Mouse (Mus musculus): ENCODE measurements around the gene Wdr89. TPM values are rescaled to one million over a fixed set of nuclear protein-coding genes. Genes with fewer than 3 reads are reported as not detected.
A peak's percentile ranks its signal among the peaks of the same experiment; 100 is the strongest.

Wdr89 gene
- polyA plus RNA-seq, 1 experiment from 2014 or later, result 2.8 TPM

DNA sequence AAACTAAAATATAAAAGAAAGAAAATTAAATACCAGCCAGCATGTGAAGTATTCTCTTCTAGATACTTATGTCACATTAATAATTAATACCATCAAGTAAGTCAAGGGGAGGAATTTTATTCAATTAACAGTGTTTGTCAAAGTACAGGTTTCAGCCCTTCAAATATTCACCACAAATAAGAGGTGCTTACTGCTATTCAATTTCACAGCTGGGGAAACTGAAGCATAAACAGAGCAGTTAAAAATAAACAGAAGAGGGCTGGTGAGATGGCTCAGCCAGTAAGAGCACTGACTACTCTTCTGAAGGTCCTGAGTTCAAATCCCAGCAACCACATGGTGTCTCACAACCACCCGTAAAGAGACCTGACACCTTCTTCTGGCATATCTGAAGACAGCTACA is 7.0 kb downstream of the Wdr89 start:
- H3K9me3 ChIP-seq (replicated peaks; ENCODE audit: control insufficient read depth, low read length), result no peaks in the 10 kb centered on the region
- H3K9ac ChIP-seq (ENCODE audit: low read depth, low read length), result no peak overlapping the region
- H3K27ac ChIP-seq (ENCODE audit: low read length), result no peak overlapping the region
- H3K27me3 ChIP-seq (ENCODE audit: control insufficient read depth, insufficient read depth, low read depth, low read length), result no peaks in the 10 kb centered on the region
- no peak overlapping the region for H3K4me3 ChIP-seq (ENCODE audit: low read depth, low read length)
- H3K36me3 ChIP-seq (ENCODE audit: control insufficient read depth, insufficient read depth), result no peaks in the 10 kb centered on the region
- ATAC-seq (ENCODE audit: low read depth), result no peak
- no peak overlapping the region for H3K4me2 ChIP-seq (ENCODE audit: low read depth, low read length)
- 71% methylated on average over 1 of the region's 1 CpGs for WGBS (ENCODE audit: insufficient replicate concordance)
- peaks cover 7% of the 10 kb centered on the region for H3K4me1 ChIP-seq (ENCODE audit: control insufficient read depth, low read depth, low read length)

DNA sequence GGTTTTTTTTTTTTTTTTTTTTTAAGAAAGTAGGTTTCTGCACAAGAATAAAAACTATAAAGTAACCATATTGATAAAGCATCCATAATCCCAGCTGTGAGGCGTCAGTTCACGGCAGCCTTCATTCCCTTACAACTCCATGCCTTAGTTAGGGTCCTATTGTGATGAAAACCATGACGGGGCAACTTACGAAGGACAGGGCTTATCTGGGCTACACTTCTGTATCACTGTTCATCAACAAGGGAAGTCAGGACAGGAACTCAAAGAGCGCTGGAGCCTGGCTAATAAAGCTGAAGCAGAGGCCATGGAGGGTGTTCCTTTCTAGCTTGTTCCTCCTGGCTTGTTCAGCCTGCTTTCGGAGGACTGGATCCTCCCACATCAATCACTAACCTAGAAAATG is 10.9 kb downstream of the Wdr89 start:
- ATAC-seq (ENCODE audit: low read depth), result no peak
- Histone ChIP-seq H3K9ac (ENCODE audit: low read depth, low read length) (no peak overlapping the region), H3K27ac (ENCODE audit: low read length) (no peak overlapping the region), H3K4me3 (ENCODE audit: low read depth, low read length) (no peak overlapping the region), H3K4me2 (ENCODE audit: low read depth, low read length) (no peak overlapping the region), H3K27me3 (ENCODE audit: control insufficient read depth, insufficient read depth, low read depth, low read length) (no peaks in the 10 kb centered on the region), H3K36me3 (ENCODE audit: control insufficient read depth, insufficient read depth) (no peaks in the 10 kb centered on the region), H3K9me3 (replicated peaks; ENCODE audit: control insufficient read depth, low read length) (no peaks in the 10 kb centered on the region), H3K4me1 (ENCODE audit: control insufficient read depth, low read depth, low read length) (peaks cover 3% of the 10 kb centered on the region)
- WGBS (ENCODE audit: insufficient replicate concordance), result 24% methylated on average over 6 of the region's 6 CpGs

DNA sequence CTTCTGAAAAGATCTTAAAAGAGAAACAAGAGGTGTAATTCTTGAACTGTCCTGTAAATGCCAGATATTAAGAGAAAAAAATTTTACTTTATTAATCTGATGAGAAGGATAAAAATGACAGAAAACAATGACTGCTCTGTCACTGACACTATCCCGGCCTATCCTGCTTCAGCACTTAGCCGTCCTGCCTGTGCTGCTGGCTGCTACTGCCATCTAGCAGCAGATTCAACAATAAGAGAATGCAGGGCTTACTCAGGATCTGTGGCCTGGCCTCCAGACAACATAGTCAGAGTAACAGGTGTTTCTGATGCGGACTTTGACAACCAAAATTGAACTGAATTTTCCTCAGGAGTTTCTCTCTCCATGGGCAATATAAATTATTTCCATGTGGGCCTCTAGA is 12.8 kb downstream of the Wdr89 start:
- ATAC-seq (ENCODE audit: low read depth), result 0 out of 2 replicates have a peak, but pooled peaks have one; percentile 51
- Histone ChIP-seq H3K4me3 (ENCODE audit: low read depth, low read length) (no peak overlapping the region), H3K27ac (ENCODE audit: low read length) (no peak overlapping the region), H3K27me3 (ENCODE audit: control insufficient read depth, insufficient read depth, low read depth, low read length) (no peaks in the 10 kb centered on the region), H3K9me3 (replicated peaks; ENCODE audit: control insufficient read depth, low read length) (no peaks in the 10 kb centered on the region), H3K9ac (ENCODE audit: low read depth, low read length) (no peak overlapping the region), H3K4me1 (ENCODE audit: control insufficient read depth, low read depth, low read length) (peaks cover 3% of the 10 kb centered on the region), H3K36me3 (ENCODE audit: control insufficient read depth, insufficient read depth) (no peaks in the 10 kb centered on the region), H3K4me2 (ENCODE audit: low read depth, low read length) (no peak overlapping the region)
- 40% methylated on average over 3 of the region's 3 CpGs for WGBS (ENCODE audit: insufficient replicate concordance)

DNA sequence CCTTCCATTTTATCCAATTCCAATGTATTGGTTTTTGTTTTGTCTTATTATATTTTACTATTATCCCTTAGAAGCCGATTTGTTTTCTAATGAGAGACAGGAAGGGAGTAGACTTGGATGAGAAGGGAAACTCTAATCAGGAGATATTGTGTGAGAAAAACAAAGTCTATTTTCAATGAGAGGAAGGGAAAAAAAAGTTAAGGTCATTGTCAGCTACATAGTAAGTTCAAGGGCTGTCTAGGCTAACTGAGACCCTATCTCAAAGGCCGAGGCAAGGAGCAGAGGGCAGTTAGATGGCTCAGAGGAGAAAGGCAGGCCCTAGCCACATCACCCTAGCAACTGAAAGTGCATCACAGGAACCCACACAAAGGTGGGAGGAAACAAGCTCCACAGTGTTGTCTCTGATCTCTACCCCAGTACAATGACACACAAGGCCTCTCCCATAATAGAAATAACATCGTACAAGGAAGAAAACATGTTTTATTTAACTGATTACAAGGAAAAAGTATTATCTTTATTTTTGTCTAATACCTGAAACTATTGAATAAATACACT is 15.0 kb downstream of the Wdr89 start:
- Histone ChIP-seq H3K27me3 (ENCODE audit: control insufficient read depth, insufficient read depth, low read depth, low read length) (no peaks in the 10 kb centered on the region), H3K4me1 (ENCODE audit: control insufficient read depth, low read depth, low read length) (peaks cover 3% of the 10 kb centered on the region), H3K9me3 (replicated peaks; ENCODE audit: control insufficient read depth, low read length) (no peaks in the 10 kb centered on the region; the same call in 1 of the 2 replicates), H3K9ac (ENCODE audit: low read depth, low read length) (no peak overlapping the region), H3K27ac (ENCODE audit: low read length) (no peak overlapping the region), H3K36me3 (ENCODE audit: control insufficient read depth, insufficient read depth) (no peaks in the 10 kb centered on the region), H3K4me3 (ENCODE audit: low read depth, low read length) (no peak overlapping the region), H3K4me2 (ENCODE audit: low read depth, low read length) (no peak overlapping the region)
- no peak for ATAC-seq (ENCODE audit: low read depth)
- WGBS (ENCODE audit: insufficient replicate concordance), result 62% methylated on average over 3 of the region's 3 CpGs

DNA sequence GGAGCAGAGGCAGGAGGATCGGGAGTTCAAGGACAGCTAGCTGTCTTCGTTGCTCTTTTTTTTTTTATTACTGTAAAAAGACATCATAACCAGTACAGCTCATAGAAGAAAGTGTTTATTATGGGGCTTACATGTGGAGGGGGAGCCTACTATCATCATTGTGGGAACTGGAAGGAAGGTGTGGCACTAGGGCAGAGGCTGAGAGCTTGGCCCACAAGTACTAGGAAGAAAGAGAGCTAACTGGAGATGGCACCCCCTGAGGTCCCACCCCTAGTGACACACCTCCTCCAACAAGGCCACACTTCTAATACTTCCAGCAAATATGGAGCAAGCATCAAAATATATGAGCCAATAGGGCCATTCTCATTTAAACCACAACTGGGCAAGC is 19.6 kb downstream of the Wdr89 start:
- no peak overlapping the region for H3K4me3 ChIP-seq (ENCODE audit: low read depth, low read length)
- H3K27ac ChIP-seq (ENCODE audit: low read length), result no peak overlapping the region
- H3K4me1 ChIP-seq (ENCODE audit: control insufficient read depth, low read depth, low read length), result no peaks in the 10 kb centered on the region
- no peak overlapping the region for H3K4me2 ChIP-seq (ENCODE audit: low read depth, low read length)
- H3K27me3 ChIP-seq (ENCODE audit: control insufficient read depth, insufficient read depth, low read depth, low read length), result no peaks in the 10 kb centered on the region
- no peaks in the 10 kb centered on the region for H3K36me3 ChIP-seq (ENCODE audit: control insufficient read depth, insufficient read depth)
- H3K9ac ChIP-seq (ENCODE audit: low read depth, low read length), result no peak overlapping the region
- WGBS (ENCODE audit: insufficient replicate concordance), result 77% methylated on average over 2 of the region's 2 CpGs
- ATAC-seq (ENCODE audit: low read depth), result no peak
- no peaks in the 10 kb centered on the region; the same call in 1 of the 2 replicates for H3K9me3 ChIP-seq (replicated peaks; ENCODE audit: control insufficient read depth, low read length)

DNA sequence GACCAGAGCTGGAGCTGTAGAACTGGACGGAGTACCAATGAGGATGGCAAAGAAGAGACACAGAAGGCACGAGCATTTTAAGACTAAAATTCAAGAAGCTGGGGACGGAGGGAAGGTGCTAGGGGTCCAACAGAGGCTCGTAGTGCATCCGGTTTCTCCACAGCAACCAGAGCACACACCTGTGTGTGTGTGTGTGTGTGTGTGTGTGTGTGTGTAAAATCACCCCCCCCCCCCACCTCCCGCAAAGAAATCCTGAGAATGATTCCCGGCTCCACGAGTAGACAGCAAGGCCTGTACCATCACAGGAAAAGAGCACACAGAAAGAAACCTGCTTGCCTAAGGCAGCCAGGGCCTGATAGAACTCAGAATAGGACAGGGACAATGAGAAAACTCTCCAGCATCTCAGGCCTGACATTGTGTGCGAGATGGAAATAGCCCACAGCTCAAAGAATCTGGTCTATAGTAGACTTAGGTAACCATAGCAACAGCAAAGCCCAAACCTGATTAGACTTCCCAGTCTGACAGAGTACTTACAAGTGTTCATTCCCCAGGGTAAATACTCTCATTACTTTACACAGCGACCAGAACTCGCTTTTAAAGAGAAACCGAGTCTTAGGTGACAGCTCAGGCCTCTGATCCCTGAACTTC is 20.2 kb downstream of the Wdr89 start:
- no peak overlapping the region for H3K4me3 ChIP-seq (ENCODE audit: low read depth, low read length)
- no peak overlapping the region for H3K27ac ChIP-seq (ENCODE audit: low read length)
- no peaks in the 10 kb centered on the region; the same call in 1 of the 2 replicates for H3K9me3 ChIP-seq (replicated peaks; ENCODE audit: control insufficient read depth, low read length)
- no peak overlapping the region for H3K4me2 ChIP-seq (ENCODE audit: low read depth, low read length)
- ATAC-seq (ENCODE audit: low read depth), result no peak
- no peak overlapping the region for H3K9ac ChIP-seq (ENCODE audit: low read depth, low read length)
- 74% methylated on average over 12 of the region's 12 CpGs for WGBS (ENCODE audit: insufficient replicate concordance)
- H3K36me3 ChIP-seq (ENCODE audit: control insufficient read depth, insufficient read depth), result no peaks in the 10 kb centered on the region
- no peaks in the 10 kb centered on the region for H3K4me1 ChIP-seq (ENCODE audit: control insufficient read depth, low read depth, low read length)
- H3K27me3 ChIP-seq (ENCODE audit: control insufficient read depth, insufficient read depth, low read depth, low read length), result no peaks in the 10 kb centered on the region

DNA sequence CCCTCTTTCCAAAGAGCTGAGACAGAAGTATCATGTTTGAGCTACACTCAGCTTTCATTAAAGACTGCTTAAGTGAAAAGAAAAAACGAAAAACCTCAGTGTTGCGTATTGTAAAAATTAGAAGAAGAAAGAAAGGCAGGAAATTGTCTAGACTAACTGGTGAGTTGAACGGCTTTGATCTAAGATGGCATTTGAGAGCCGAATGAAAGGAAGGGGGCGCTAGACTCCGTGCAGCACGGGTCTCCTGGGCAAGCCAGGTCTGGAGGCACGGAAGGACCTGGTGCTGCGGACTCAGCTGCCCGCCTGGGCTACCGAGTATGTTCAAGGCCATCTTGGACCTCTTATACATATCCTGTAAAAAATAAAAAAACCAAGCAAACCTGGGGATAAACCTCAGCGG is 21.1 kb downstream of the Wdr89 start:
- Histone ChIP-seq H3K4me3 (ENCODE audit: low read depth, low read length) (no peak overlapping the region), H3K9ac (ENCODE audit: low read depth, low read length) (no peak overlapping the region), H3K4me1 (ENCODE audit: control insufficient read depth, low read depth, low read length) (no peaks in the 10 kb centered on the region), H3K27me3 (ENCODE audit: control insufficient read depth, insufficient read depth, low read depth, low read length) (no peaks in the 10 kb centered on the region), H3K9me3 (replicated peaks; ENCODE audit: control insufficient read depth, low read length) (no peaks in the 10 kb centered on the region; the same call in 1 of the 2 replicates), H3K27ac (ENCODE audit: low read length) (no peak overlapping the region), H3K4me2 (ENCODE audit: low read depth, low read length) (no peak overlapping the region), H3K36me3 (ENCODE audit: control insufficient read depth, insufficient read depth) (no peaks in the 10 kb centered on the region)
- 56% methylated on average over 12 of the region's 12 CpGs for WGBS (ENCODE audit: insufficient replicate concordance)
- no peak for ATAC-seq (ENCODE audit: low read depth)

DNA sequence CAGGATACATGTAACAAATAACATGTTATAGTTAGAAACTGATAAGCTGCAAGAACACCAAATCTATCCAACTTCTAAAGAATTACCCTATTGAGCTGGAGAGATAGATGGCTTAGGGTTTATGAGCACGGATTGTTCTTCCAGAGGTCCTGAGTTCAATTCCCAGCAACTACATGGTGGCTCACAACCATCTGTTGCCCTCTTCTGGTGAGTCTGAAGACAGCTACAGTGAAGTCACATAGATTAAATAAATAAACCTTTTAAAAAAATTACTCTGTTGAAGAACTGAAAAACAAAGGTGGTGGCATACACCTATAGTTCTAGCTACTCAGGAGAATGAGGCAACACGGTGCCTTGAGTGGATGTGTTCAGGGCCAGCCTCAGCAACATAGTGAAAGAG is 21.7 kb downstream of the Wdr89 start:
- 60% methylated on average over 2 of the region's 2 CpGs for WGBS (ENCODE audit: insufficient replicate concordance)
- no peaks in the 10 kb centered on the region for H3K4me1 ChIP-seq (ENCODE audit: control insufficient read depth, low read depth, low read length)
- no peak overlapping the region for H3K27ac ChIP-seq (ENCODE audit: low read length)
- no peak overlapping the region for H3K4me2 ChIP-seq (ENCODE audit: low read depth, low read length)
- no peaks in the 10 kb centered on the region for H3K36me3 ChIP-seq (ENCODE audit: control insufficient read depth, insufficient read depth)
- H3K9ac ChIP-seq (ENCODE audit: low read depth, low read length), result no peak overlapping the region
- H3K4me3 ChIP-seq (ENCODE audit: low read depth, low read length), result no peak overlapping the region
- ATAC-seq (ENCODE audit: low read depth), result no peak
- no peaks in the 10 kb centered on the region; the same call in 1 of the 2 replicates for H3K9me3 ChIP-seq (replicated peaks; ENCODE audit: control insufficient read depth, low read length)
- H3K27me3 ChIP-seq (ENCODE audit: control insufficient read depth, insufficient read depth, low read depth, low read length), result no peaks in the 10 kb centered on the region

DNA sequence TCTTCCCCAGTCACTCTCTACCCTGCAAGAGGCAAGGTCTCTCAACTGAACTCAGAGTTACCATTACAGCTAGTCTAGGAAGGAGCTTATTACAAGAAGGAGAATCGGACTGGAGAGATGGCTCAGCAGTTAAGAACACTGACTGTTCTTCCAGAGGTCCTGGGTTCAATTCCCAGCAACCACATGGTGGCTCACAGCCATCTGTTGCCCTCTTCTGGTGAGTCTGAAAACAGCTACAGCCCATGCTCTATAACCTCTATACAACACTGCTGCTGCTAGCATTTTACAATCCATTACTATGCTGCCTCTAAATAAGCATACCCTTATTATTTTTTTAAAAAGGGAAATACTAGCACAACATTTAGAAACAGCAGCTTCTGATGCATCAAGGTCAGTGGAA is 23.6 kb downstream of the Wdr89 start:
- H3K27me3 ChIP-seq (ENCODE audit: control insufficient read depth, insufficient read depth, low read depth, low read length), result no peaks in the 10 kb centered on the region
- no peak overlapping the region for H3K27ac ChIP-seq (ENCODE audit: low read length)
- no peak overlapping the region for H3K9ac ChIP-seq (ENCODE audit: low read depth, low read length)
- H3K9me3 ChIP-seq (replicated peaks; ENCODE audit: control insufficient read depth, low read length), result no peaks in the 10 kb centered on the region; the same call in 1 of the 2 replicates
- no peak for ATAC-seq (ENCODE audit: low read depth)
- H3K4me2 ChIP-seq (ENCODE audit: low read depth, low read length), result no peak overlapping the region
- H3K36me3 ChIP-seq (ENCODE audit: control insufficient read depth, insufficient read depth), result no peaks in the 10 kb centered on the region
- H3K4me1 ChIP-seq (ENCODE audit: control insufficient read depth, low read depth, low read length), result no peaks in the 10 kb centered on the region
- no peak overlapping the region for H3K4me3 ChIP-seq (ENCODE audit: low read depth, low read length)
- WGBS (ENCODE audit: insufficient replicate concordance), result 69% methylated on average over 1 of the region's 1 CpGs

Measured in liver, embryonic 16.5 days (tissue).